Comparison of ENCODE assay signal across 31 mouse cellular contexts in the genomic region with DNA sequence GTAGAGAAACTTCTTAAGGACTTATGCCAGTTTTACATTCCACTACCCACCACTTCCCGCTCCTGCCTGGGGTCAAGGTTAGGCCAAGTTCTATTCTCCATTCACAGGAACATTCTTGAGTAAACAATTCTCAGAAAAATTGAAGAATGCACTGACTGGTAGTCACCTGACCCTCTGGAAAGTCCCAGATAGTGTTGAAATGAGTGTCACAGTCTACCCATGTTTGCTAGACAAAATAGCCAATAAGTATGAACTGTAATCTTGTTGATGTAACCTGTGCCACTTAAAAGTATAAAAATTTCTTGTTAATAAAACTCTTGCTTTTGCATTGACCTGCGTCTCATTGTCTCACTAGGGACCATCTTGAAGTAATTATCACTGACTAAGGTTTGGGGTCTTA.
"Had no signal": no experiment of that assay in that cellular context is flagged by ENCODE, and none has a peak within 500 bp of the region (broad histone marks: within the 10 kb centered on the region; RNA-seq: fewer than 3 reads in every experiment).

No protein-coding gene starts in this region.

- ATAC-seq: liver, embryonic 12.5 days; liver, postnatal 0 days; lung, postnatal 0 days; midbrain, embryonic 13.5 days; midbrain, embryonic 15.5 days; midbrain, embryonic 16.5 days had no signal

- H3K27ac ChIP-seq: limb, embryonic 10.5 days; limb, embryonic 12.5 days; limb, embryonic 13.5 days; limb, embryonic 15.5 days; liver, embryonic 12.5 days; liver, embryonic 13.5 days; liver, embryonic 14.5 days; liver, embryonic 15.5 days; lung, embryonic 15.5 days; macrophage; midbrain, embryonic 10.5 days; midbrain, embryonic 12.5 days; midbrain, embryonic 13.5 days; midbrain, embryonic 15.5 days; neural tube, embryonic 12.5 days had no signal

- H3K4me2 ChIP-seq: limb, embryonic 12.5 days; limb, embryonic 13.5 days; limb, embryonic 15.5 days; liver, embryonic 11.5 days; liver, embryonic 12.5 days; liver, embryonic 13.5 days; liver, embryonic 15.5 days; lung, embryonic 14.5 days; lung, embryonic 15.5 days; midbrain, embryonic 12.5 days; midbrain, embryonic 13.5 days; midbrain, embryonic 15.5 days; neural tube, embryonic 12.5 days had no signal

- H3K9me3 ChIP-seq: limb, embryonic 10.5 days; limb, embryonic 15.5 days; lung, embryonic 15.5 days; midbrain, embryonic 13.5 days; midbrain, embryonic 15.5 days had no signal

- H3K36me3 ChIP-seq: limb, embryonic 10.5 days; limb, embryonic 12.5 days; limb, embryonic 13.5 days; limb, embryonic 15.5 days; liver, embryonic 12.5 days; liver, embryonic 13.5 days; liver, embryonic 15.5 days; lung, embryonic 15.5 days; midbrain, embryonic 10.5 days; midbrain, embryonic 12.5 days; midbrain, embryonic 13.5 days; midbrain, embryonic 15.5 days; neural tube, embryonic 12.5 days had no signal

- H3K27me3 ChIP-seq: limb, embryonic 12.5 days; limb, embryonic 13.5 days; limb, embryonic 15.5 days; liver, embryonic 12.5 days; liver, embryonic 13.5 days; liver, embryonic 15.5 days; lung, embryonic 15.5 days; megakaryocyte, embryonic 14.5 days; midbrain, embryonic 12.5 days; midbrain, embryonic 13.5 days; midbrain, embryonic 15.5 days; neural tube, embryonic 12.5 days had no signal

- DNase-seq: left cerebral cortex, postnatal 4 days; liver; liver, embryonic 13.5 days; liver, postnatal 0 days; lung, adult 18-20 months; lung, adult 2 months; lung, embryonic 14.5 days; lung, postnatal 10 days; lung, postnatal 14 days; lung, postnatal 36 days; lung, postnatal 4 days; midbrain, embryonic 14.5 days had no signal

- H3K4me3 ChIP-seq: limb, embryonic 10.5 days; limb, embryonic 12.5 days; limb, embryonic 13.5 days; limb, embryonic 15.5 days; liver, embryonic 12.5 days; liver, embryonic 13.5 days; liver, embryonic 15.5 days; lung, embryonic 15.5 days; megakaryocyte, embryonic 14.5 days; midbrain, embryonic 10.5 days; midbrain, embryonic 12.5 days; midbrain, embryonic 13.5 days; midbrain, embryonic 15.5 days; myocyte; neural tube, embryonic 12.5 days had no signal

- H3K4me1 ChIP-seq: limb, embryonic 10.5 days; limb, embryonic 12.5 days; limb, embryonic 13.5 days; limb, embryonic 15.5 days; liver, embryonic 12.5 days; liver, embryonic 13.5 days; liver, embryonic 15.5 days; lung, embryonic 15.5 days; megakaryocyte, embryonic 14.5 days; midbrain, embryonic 10.5 days; midbrain, embryonic 12.5 days; midbrain, embryonic 13.5 days; midbrain, embryonic 15.5 days; neural tube, embryonic 12.5 days had no signal

- H3K9ac ChIP-seq: limb, embryonic 12.5 days; limb, embryonic 13.5 days; limb, embryonic 15.5 days; liver, embryonic 12.5 days; liver, embryonic 13.5 days; liver, embryonic 14.5 days; liver, embryonic 15.5 days; liver, postnatal 0 days; lung, embryonic 14.5 days; lung, embryonic 15.5 days; midbrain, embryonic 12.5 days; midbrain, embryonic 13.5 days; midbrain, embryonic 15.5 days; neural tube, embryonic 12.5 days had no signal
